Mouse (Mus musculus) neural tube, embryonic 15.5 days (tissue): ENCODE results near the gene Clec2l. TPM values are rescaled to one million over a fixed set of nuclear protein-coding genes. Genes with fewer than 3 reads are reported as not detected.
A peak's percentile ranks its signal among the peaks of the same experiment; 100 is the strongest.

Experiments
- ATAC-seq: fragments of 200-750 bp; cut with Nextera tagmentation; 2 replicates; pipeline ENCODE4 v1.8.0; 2017; ENCODE audit warnings: mild to moderate bottlenecking, moderate TSS enrichment, moderate library complexity; ENCODE audit not compliant: low FRiP score
- H3K27ac ChIP-seq: fragments of 300-500 bp; sonication (generic); replicated peaks from 2 replicates; pipeline ENCODE4 v1.5.1; 2015; ENCODE audit warnings: mild to moderate bottlenecking, inconsistent platforms
- H3K27me3 ChIP-seq: fragments of 300-500 bp; sonication (generic); replicated peaks from 2 replicates; pipeline ENCODE4 v1.6.1; 2015; ENCODE audit warnings: inconsistent platforms
- H3K36me3 ChIP-seq: fragments of 300-500 bp; sonication (generic); 2 replicates; pipeline ENCODE4 v1.6.1; 2015; ENCODE audit warnings: inconsistent platforms
- H3K4me1 ChIP-seq: fragments of 300-500 bp; sonication (generic); 2 replicates; pipeline ENCODE4 v1.6.1; 2015; ENCODE audit warnings: inconsistent platforms
- H3K4me2 ChIP-seq: fragments of 300-500 bp; sonication (generic); 2 replicates; pipeline ENCODE4 v1.6.1; 2015; ENCODE audit warnings: inconsistent platforms, mild to moderate bottlenecking, moderate library complexity
- H3K4me3 ChIP-seq: fragments of 300-500 bp; sonication (generic); replicated peaks from 2 replicates; pipeline ENCODE4 v1.5.1; 2015; ENCODE audit warnings: mild to moderate bottlenecking, inconsistent platforms
- H3K9ac ChIP-seq: fragments of 300-500 bp; sonication (generic); replicated peaks from 2 replicates; pipeline ENCODE4 v1.6.1; 2015; ENCODE audit warnings: mild to moderate bottlenecking, inconsistent platforms
- H3K9me3 ChIP-seq: fragments of 300-500 bp; sonication (generic); replicated peaks from 2 replicates; pipeline ENCODE4 v1.6.1; 2016; ENCODE audit warnings: inconsistent platforms
- WGBS: fragments of 180-500 bp; shearing (Covaris S2); methylation state at CpG from one replicate; pipeline ENCODE4 v1.1.7; 2015; ENCODE audit warnings: mixed read lengths; 5-methylcytosine and 5-hydroxymethylcytosine counted together
- polyA plus RNA-seq: library from polyadenylated mRNA; unstranded; fragments of >200 nt; fragmentation: Nextera tagmentation; extraction: Ambion mirVana; gene quantifications from 2 replicates; pipeline ENCODE4 v1.2.1, GENCODE M21; 2015

Clec2l gene
- polyA plus RNA-seq = 25.4 and 40.3 TPM in 2 replicates

DNA sequence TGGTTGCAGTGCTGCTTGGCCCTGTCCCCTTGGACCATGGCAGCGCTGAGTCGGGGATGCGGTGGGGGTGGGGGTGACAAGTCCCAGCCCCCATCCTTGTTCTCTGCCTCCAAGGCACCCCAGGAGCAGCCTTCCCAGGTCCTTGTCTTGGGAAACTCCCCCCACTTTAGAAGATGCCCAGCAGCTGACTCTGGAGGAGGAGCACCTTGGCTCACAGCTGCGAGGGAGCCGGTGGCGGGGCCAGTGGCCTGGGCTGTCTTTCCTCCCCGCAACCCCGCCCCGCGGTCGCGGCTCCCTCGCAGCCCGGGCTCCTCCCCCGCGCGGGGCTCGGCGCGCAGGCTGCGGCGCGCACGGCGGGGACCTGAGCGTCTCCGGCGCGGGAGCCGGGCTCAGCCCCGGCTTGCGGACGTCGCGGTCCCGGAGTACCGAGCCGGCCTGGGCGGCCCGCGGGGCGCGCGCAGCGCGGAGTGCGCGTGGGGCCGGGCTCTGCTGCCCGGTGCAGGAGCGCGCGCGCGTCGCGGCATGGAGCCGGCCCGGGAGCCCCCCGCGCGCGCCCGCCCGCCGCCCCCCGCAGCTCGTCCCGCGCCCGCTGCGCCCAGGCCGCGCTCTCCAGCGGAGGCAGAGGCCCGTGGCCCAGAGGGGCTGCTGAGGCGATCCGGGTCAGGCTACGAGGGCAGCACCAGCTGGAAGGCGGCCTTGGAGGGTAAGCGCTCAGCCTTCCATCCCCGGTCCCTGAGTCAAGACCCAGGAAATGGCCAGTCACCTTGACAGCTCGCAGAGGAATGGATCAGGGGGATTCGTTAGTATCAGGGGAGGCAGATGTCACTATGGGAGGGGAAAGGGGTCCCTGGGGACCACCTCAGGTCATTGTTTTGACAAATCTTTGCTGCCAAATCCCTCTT, at the start of gene Clec2l:
Gene Clec2l (plus strand): TSS at position 356 of the 902 bp plus-strand sequence.
- peak within 1 kb of the TSS; percentile 84 for H3K27ac ChIP-seq
- peak within 1 kb of the TSS; percentile 78 for H3K9ac ChIP-seq
- H3K4me3 ChIP-seq = peak within 1 kb of the TSS; percentile 65
- peaks cover 17% of the 10 kb centered on the region; the same call in 1 of the 2 replicates for H3K4me1 ChIP-seq
- H3K36me3 ChIP-seq = no peaks in the 10 kb centered on the region
- 0% methylated on average over 79 of the region's 84 CpGs for WGBS
- H3K9me3 ChIP-seq = no peaks in the 10 kb centered on the region
- peak; percentile 90 for ATAC-seq
- H3K27me3 ChIP-seq = no peaks in the 10 kb centered on the region; the same call in 1 of the 2 replicates
- peak within 1 kb of the TSS; percentile 92 for H3K4me2 ChIP-seq

DNA sequence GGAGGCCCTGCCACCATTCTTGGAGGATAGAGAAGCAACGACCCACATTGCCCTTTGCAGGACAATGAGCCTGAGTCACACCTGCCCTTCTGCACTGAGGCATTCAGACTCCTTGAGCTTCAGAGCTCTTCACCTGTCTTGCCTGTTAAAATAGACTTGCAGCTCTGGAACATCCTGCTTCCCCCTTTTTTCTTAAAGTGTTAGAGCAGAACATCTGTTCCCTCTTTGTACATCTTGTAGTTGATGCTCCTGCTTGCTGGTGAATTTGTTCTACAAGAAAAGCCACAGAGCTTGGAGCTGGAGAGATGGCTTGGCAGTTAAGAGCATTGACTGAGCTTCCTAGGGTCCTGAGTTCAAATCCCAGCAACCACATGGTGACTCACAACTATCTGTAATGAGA, 40.5 kb upstream of the Clec2l start:
- Histone ChIP-seq H3K27me3 (no peaks in the 10 kb centered on the region), H3K4me2 (no peak overlapping the region), H3K27ac (no peak overlapping the region), H3K4me1 (no peaks in the 10 kb centered on the region), H3K4me3 (no peak overlapping the region), H3K36me3 (peaks cover 27% of the 10 kb centered on the region), H3K9me3 (0 out of 2 replicates have a peak, but pooled peaks cover 8% of the 10 kb centered on the region), H3K9ac (no peak overlapping the region)
- WGBS = 97% methylated on average over 1 of the region's 1 CpGs
- no peak for ATAC-seq

DNA sequence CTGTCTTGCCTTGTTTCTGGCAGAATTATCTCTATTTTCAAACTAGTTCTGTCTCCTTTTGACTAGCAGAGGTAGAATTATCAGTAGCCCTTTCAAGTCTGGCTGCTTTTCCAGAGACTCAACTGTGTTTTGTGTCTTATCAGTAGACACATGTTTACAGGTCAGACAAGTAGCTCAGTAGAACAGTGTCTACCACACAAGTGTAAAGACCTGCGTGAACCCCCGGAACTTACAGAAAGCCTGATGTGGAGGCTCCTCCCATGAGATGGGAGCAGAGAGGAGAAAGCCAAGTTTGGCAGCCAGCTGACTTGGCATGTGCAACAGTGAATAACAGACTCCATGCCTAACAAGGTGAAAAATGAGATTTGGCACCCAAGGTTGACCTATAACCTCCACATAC, 39.4 kb upstream of the Clec2l start:
- Histone ChIP-seq H3K4me2 (no peak overlapping the region), H3K9me3 (no peaks in the 10 kb centered on the region), H3K4me3 (no peak overlapping the region), H3K27ac (no peak overlapping the region), H3K4me1 (no peaks in the 10 kb centered on the region), H3K27me3 (no peaks in the 10 kb centered on the region), H3K36me3 (peaks cover 17% of the 10 kb centered on the region), H3K9ac (no peak overlapping the region)
- no peak for ATAC-seq
- 87% methylated on average over 2 of the region's 2 CpGs for WGBS

- no peaks in the 10 kb centered on the region for H3K9me3 ChIP-seq
- no peak overlapping the region for H3K27ac ChIP-seq
- 65% methylated on average over 1 of the region's 1 CpGs for WGBS
- H3K36me3 ChIP-seq = peaks cover 8% of the 10 kb centered on the region
- H3K4me2 ChIP-seq = no peak overlapping the region
- H3K4me3 ChIP-seq = no peak overlapping the region
- no peak for ATAC-seq
- no peak overlapping the region for H3K9ac ChIP-seq
- H3K27me3 ChIP-seq = no peaks in the 10 kb centered on the region
- no peaks in the 10 kb centered on the region for H3K4me1 ChIP-seq
Observed at GRCm38 (mm10) chr6:38624439-38624838, 38.4 kb upstream of the Clec2l start.

- Histone ChIP-seq H3K36me3 (no peaks in the 10 kb centered on the region), H3K27ac (no peak overlapping the region), H3K9ac (no peak overlapping the region), H3K4me2 (no peak overlapping the region), H3K27me3 (no peaks in the 10 kb centered on the region), H3K4me1 (no peaks in the 10 kb centered on the region), H3K4me3 (no peak overlapping the region), H3K9me3 (no peaks in the 10 kb centered on the region)
- ATAC-seq = no peak
- 96% methylated on average over 5 of the region's 5 CpGs for WGBS
Observed at GRCm38 (mm10) chr6:38626086-38626485, 36.8 kb upstream of the Clec2l start.

DNA sequence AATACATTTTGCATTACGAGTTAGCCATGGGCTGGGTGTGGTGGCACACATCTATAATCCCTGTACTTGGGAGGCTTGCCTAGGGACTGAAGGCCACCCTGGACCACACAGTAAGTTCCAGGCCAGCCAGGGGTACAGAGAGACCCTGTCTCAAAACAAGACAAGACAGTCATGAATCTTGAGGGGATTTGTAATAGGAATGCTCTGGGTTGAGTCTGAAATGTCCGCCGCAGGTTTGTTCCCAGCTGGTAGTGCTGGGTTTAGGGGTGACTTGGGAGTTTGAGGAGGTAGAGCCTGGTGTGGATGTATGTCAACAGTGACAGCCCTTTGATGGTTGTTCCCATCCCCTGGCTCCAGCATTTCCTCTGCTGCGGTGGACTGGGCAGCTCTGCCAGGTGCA, 35.8 kb upstream of the Clec2l start:
- no peak for ATAC-seq
- H3K4me3 ChIP-seq = no peak overlapping the region

DNA sequence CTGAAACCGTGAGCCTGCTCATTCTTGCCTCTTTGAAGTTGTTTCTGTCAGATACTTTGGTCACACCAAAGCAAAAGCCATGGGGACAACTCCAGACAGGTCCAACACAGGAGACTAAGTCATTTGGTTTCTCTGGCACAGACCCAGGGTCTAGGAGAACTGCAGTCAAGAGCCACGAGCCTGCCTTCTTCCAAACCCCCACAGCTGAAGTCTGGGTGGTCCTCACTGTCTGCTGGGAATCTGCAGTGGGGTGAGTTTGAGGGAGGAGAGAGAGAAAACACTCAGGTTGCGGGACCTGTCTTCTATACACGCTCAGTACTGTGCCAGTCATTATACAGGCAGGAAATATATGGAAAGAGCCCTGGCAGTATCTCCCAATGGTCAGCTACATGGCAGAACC, 35.4 kb upstream of the Clec2l start:
- 83% methylated on average over 4 of the region's 4 CpGs for WGBS
- Histone ChIP-seq H3K36me3 (no peaks in the 10 kb centered on the region), H3K27ac (no peak overlapping the region), H3K9me3 (no peaks in the 10 kb centered on the region), H3K9ac (no peak overlapping the region), H3K4me1 (no peaks in the 10 kb centered on the region), H3K4me3 (no peak overlapping the region), H3K4me2 (no peak overlapping the region), H3K27me3 (no peaks in the 10 kb centered on the region)
- no peak for ATAC-seq

More for the DNA sequence above, 35.8 kb upstream of the Clec2l start:
- no peak overlapping the region for H3K4me2 ChIP-seq
- no peaks in the 10 kb centered on the region for H3K9me3 ChIP-seq
- H3K27ac ChIP-seq = no peak overlapping the region
- H3K27me3 ChIP-seq = no peaks in the 10 kb centered on the region
- no peaks in the 10 kb centered on the region for H3K4me1 ChIP-seq
- no peaks in the 10 kb centered on the region for H3K36me3 ChIP-seq
- H3K9ac ChIP-seq = no peak overlapping the region
- WGBS = 98% methylated on average over 4 of the region's 4 CpGs

DNA sequence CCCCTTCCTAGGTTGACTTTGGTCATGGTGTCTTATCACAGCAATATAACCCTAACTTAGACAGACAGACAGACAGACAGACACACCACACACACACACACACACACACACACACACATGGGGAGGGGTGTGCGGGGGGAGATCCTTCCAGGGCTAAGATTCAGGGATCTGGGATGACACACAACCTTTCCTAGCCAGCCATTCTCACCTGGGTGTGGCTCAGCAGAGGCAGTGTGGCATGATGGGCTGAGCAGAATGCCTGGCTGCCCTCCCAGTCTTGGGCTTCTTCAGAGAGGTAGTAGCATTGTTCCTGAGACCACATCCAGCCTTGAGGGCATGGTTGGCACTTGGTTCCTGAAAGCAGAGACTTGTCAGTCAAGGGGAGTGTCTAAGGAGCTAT, 33.3 kb upstream of the Clec2l start:
- H3K27me3 ChIP-seq = peaks cover 13% of the 10 kb centered on the region
- no peak overlapping the region for H3K27ac ChIP-seq
- 100% methylated on average over 1 of the region's 1 CpGs for WGBS
- H3K4me2 ChIP-seq = no peak overlapping the region
- H3K9ac ChIP-seq = no peak overlapping the region
- no peaks in the 10 kb centered on the region for H3K36me3 ChIP-seq
- H3K9me3 ChIP-seq = no peaks in the 10 kb centered on the region
- no peaks in the 10 kb centered on the region for H3K4me1 ChIP-seq
- ATAC-seq = no peak
- H3K4me3 ChIP-seq = no peak overlapping the region

- peaks cover 41% of the 10 kb centered on the region for H3K27me3 ChIP-seq
- no peak overlapping the region for H3K4me3 ChIP-seq
- WGBS = 88% methylated on average over 2 of the region's 2 CpGs
Observed at GRCm38 (mm10) chr6:38632826-38633225, 30.0 kb upstream of the Clec2l start.

DNA sequence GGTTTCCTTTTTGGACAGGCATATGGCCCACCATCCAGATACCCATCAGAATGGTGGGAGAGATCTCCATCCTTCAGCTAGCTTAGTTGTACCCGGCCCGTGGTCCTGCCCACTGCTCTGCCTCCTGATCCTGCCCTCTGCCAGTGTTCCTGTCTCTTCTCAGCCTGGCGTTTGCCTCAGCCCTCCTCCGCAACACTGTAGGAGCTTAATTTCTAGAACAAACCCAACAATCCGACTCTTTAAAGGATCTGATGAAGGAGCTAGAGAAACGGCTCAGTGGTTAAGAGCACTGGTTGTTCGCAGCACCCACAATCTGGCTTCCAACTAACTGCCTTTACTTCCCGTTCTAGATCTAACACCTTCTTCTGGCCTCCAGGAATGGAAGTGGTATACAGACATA, 28.4 kb upstream of the Clec2l start:
- H3K9me3 ChIP-seq = no peaks in the 10 kb centered on the region
- WGBS = 89% methylated on average over 8 of the region's 8 CpGs

More at GRCm38 (mm10) chr6:38632826-38633225, 30.0 kb upstream of the Clec2l start:
- Histone ChIP-seq H3K36me3 (no peaks in the 10 kb centered on the region), H3K4me1 (peaks cover 22% of the 10 kb centered on the region), H3K4me2 (no peak overlapping the region), H3K9me3 (no peaks in the 10 kb centered on the region), H3K27ac (no peak overlapping the region), H3K9ac (no peak overlapping the region)
- ATAC-seq = no peak

GRCm38 (mm10) chr6:38635941-38636851, 26.7 kb upstream of the Clec2l start:
- peaks cover 68% of the 10 kb centered on the region for H3K27me3 ChIP-seq
- 1% methylated on average over 59 of the region's 72 CpGs for WGBS

More for the DNA sequence above, 28.4 kb upstream of the Clec2l start:
- Histone ChIP-seq H3K4me1 (peaks cover 22% of the 10 kb centered on the region), H3K27ac (no peak overlapping the region), H3K9ac (no peak overlapping the region), H3K4me3 (no peak overlapping the region), H3K4me2 (no peak overlapping the region), H3K27me3 (peaks cover 55% of the 10 kb centered on the region), H3K36me3 (no peaks in the 10 kb centered on the region)
- ATAC-seq = no peak

More at GRCm38 (mm10) chr6:38635941-38636851, 26.7 kb upstream of the Clec2l start:
- Histone ChIP-seq H3K27ac (no peak overlapping the region), H3K4me2 (peak overlapping the region; percentile 99), H3K4me1 (peaks cover 22% of the 10 kb centered on the region), H3K4me3 (peak overlapping the region; percentile 55), H3K36me3 (no peaks in the 10 kb centered on the region), H3K9me3 (no peaks in the 10 kb centered on the region), H3K9ac (peak overlapping the region; percentile 45)
- ATAC-seq = peak; percentile 76
